Mouse (Mus musculus) fat pad, adult 2 months (tissue): ENCODE data around the gene Amy1.
"Not testable (repeated sequence)": the region's sequence is repeated elsewhere in the genome, so short reads cannot be mapped to it uniquely, and the experiment has no call there.

Source experiments
- DNase-seq: peaks from one replicate; pipeline ENCODE4 v3.0.0-alpha.2; 2011; ENCODE audit warnings: low read depth, low spot score; ENCODE audit errors: extremely low read depth

Amy1 gene

DNA sequence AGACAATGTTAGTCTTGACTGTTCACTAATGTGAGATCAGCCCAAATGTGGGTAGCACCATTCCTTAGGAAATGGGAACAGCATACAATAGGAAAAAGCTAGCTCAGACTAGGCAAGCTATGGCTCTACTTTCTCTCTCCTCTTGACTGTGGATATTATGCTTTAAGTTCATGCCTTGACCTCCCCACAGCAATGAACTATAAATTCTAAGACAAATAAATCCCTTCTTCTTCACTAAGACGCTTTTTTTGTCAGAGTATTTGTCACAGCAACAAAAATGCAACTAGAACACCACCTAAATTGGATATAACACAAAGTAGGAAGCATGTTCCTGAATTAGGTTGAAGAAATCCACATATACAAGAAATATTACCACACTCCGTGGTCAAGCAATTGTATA, at the start of gene Amy1:
Gene Amy1, minus strand, starts transcription at position 101 of the 400 bp plus-strand sequence.
- DNase-seq = no peak

DNA sequence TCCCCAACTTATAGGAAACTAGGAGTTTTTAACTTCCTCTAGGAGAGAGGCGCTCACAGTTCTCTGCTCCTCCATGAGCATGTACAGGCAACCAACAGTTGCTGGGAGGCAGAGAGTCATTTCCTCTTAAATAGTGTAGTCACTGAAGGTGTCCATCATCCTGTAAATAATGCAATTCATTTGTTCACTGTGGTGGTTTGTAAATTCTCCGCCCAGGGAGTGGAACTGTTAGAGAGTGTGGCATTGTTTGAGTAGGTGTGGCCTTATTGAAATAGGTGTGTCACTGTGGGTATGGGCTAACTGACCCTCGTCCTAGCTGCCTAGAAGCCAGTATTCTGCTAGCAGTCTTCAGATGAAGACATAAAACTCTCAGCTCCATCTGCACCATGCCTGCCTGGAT, 47.8 kb upstream of the Amy1 start:
- no peak for DNase-seq

- not testable (repeated sequence) for DNase-seq
Observed at GRCm38 (mm10) chr3:113651386-113651785, 44.9 kb upstream of the Amy1 start.

DNA sequence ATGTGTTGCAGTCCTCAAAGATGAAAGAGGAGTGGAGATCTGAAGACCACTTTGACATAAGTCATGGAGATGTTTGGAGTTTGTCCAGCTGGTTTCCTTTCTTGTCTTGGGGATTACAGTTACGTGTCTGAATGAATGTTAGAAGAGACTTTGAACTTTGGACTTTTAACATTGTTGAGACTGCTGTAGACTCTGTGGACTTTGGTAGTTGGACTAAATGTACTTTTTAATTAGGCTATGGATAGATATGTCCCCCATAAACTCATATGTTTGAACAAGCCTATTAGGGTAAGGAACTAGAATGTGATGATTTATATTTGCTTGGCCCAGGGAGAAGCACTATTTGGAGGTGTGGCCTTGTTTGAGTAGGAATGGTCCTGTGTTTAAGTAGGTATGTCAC, 33.0 kb upstream of the Amy1 start:
- DNase-seq = no peak

GRCm38 (mm10) chr3:113634220-113634619, 27.7 kb upstream of the Amy1 start:
- no peak for DNase-seq

DNA sequence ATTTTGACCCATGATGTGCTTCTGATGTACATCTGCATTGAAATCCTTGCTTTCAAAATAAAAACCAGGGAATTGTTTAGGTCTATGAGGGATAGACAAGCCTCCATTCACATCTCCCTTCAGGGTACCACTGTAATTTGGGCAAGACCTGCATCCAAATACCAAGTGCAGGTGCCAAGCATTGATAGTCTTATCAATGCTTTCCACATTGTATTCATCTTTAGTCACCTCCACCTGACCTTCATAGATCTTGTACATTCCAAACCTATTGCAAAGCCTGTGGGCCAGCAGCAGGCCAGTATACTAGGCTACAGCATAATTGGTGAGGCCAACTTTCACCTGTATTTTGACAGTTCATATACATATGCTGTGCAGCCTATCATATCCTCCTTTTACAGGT, 25.1 kb upstream of the Amy1 start:
- no peak for DNase-seq

DNA sequence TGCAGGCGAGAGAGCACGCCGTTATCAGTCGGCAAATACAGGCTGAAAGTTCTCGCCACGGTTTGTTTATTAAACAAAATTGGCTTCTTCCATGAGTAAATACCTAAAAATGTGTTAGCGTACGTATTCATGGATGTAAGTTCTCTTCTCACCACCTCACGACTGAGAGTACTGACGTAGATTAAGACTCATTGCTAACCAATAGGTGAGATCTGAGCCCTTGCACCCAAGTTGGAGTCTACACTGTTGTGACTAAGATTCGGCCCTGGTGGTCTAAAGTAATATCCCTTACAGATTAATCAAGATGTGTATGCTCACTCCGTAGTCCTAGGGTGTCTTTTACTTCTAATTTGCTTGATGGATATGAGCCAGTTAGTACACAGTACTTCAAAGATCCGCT, 24.1 kb upstream of the Amy1 start:
- DNase-seq = no peak

- peak; percentile 70 for DNase-seq
Observed at GRCm38 (mm10) chr3:113629606-113630359, 23.3 kb upstream of the Amy1 start, which contains the start of gene Rnpc3. Gene Rnpc3, minus strand, starts transcription at chr3:113630149.

DNA sequence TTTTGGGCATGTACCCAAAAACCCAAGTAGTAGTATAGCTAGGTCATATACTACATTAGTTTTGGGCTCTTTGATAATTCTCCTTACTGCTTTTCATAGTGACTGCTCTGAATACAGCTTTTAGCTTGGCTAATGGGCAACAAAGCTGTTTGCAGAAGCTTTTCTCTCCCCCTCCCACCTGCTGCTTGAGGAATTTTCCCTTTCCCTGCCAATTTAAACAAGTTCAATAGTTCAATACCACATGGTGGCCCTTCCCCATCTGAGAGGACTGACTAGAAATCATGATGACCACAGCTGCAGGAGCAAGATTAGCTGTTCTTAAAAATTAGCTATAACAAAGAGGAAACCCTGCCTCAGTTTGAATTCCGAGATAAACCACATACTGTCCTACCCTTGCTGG, 15.7 kb downstream of the Amy1 start:
- DNase-seq = no peak

GRCm38 (mm10) chr3:113574578-113574977, 31.9 kb downstream of the Amy1 start:
- DNase-seq = no peak

GRCm38 (mm10) chr3:113574138-113574537, 32.4 kb downstream of the Amy1 start:
- DNase-seq = no peak

GRCm38 (mm10) chr3:113572158-113572557, 34.3 kb downstream of the Amy1 start:
- no peak for DNase-seq

DNA sequence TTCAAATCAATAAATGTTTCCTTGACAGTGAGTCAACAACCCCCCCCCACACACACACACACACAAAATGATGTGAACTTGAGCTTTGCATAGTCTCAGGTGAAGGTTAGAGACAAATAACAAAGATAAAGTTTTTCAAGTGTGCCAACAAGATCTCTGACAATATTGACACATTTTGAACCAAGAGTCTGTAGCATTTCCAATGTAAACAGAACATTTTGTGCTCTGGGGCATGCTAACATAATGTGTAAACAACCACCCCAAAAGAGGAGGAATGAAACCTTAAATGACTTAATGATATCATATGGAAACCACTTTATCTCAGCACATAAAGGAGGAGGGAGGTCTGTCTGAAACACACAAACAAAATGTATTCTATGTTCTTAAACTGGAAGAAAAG, 66.8 kb downstream of the Amy1 start:
- no peak for DNase-seq

GRCm38 (mm10) chr3:113532328-113532727, 74.2 kb downstream of the Amy1 start, which contains the start of gene Amy2a1:
Gene Amy2a1, minus strand, starts transcription at chr3:113532428.
- DNase-seq = not testable (repeated sequence)
